Comparison of ENCODE assay signal across 9 mouse cellular contexts in the genomic region with DNA sequence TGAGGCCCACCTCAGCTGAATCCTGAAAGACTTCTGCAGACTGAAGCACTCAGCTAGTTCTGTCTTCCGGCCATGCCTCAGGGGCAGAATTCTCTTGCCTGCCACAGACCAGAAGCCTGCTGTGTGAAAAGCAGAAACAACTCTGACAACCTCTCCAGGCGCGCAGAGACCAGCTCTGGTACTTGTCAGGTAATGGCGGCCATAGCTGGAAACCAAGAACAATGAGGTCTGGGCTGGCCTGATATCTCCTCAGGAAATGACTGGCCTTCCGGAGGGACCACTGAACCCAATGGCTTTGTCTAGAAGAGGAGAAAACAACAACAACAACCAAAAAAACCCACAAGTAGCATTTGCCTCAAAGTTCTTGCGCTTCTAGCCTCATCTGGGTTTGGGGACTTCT. TPM values are rescaled to one million over a fixed set of nuclear protein-coding genes. Genes with fewer than 3 reads are reported as not detected.
DNase-seq lines count a peak whose midpoint lies in the region; ATAC-seq and TF ChIP-seq lines count a peak whose summit lies in the region.
"Had no signal": no experiment of that assay in that cellular context is flagged by ENCODE, and none has a peak within 500 bp of the region (broad histone marks: within the 10 kb centered on the region; RNA-seq: fewer than 3 reads in every experiment).

No protein-coding gene starts in this region.

- 0 out of 2 replicates have a peak overlapping the region, but pooled peaks have one; percentile 9 for H3K27ac ChIP-seq in midbrain, postnatal 0 days (ENCODE audit: low read depth, low read length)
- no peak overlapping the region for H3K27ac ChIP-seq in midbrain, embryonic 14.5 days (replicated peaks; ENCODE audit: low read depth, low read length)
- H3K27ac ChIP-seq in limb, embryonic 12.5 days, result peak overlapping the region; percentile 31; the same call in 1 of the 2 replicates
- peak overlapping the region; percentile 54; the same call in 1 of the 2 replicates for H3K27ac ChIP-seq in stomach, embryonic 15.5 days
- H3K27ac ChIP-seq: midbrain, embryonic 12.5 days had no signal

- no peak for TF ChIP-seq CTCF in midbrain, postnatal 0 days (IDR thresholded peaks at IDR 0.05)

- no peak overlapping the region for H3K4me2 ChIP-seq in midbrain, postnatal 0 days (ENCODE audit: low read depth, low read length, poor library complexity, severe bottlenecking)
- no peak overlapping the region for H3K4me2 ChIP-seq in midbrain, embryonic 14.5 days (ENCODE audit: low read length)
- no peak overlapping the region for H3K4me2 ChIP-seq in limb, embryonic 12.5 days
- H3K4me2 ChIP-seq in stomach, embryonic 15.5 days, result no peak overlapping the region
- H3K4me2 ChIP-seq: midbrain, embryonic 12.5 days had no signal

- no peaks in the 10 kb centered on the region for H3K9me3 ChIP-seq in midbrain, postnatal 0 days (ENCODE audit: low read length)
- H3K9me3 ChIP-seq in midbrain, embryonic 14.5 days (ENCODE audit: control insufficient read depth, low read length), result no peaks in the 10 kb centered on the region
- no peaks in the 10 kb centered on the region for H3K9me3 ChIP-seq in limb, embryonic 12.5 days
- no peaks in the 10 kb centered on the region for H3K9me3 ChIP-seq in stomach, embryonic 15.5 days
- H3K9me3 ChIP-seq: midbrain, embryonic 12.5 days had no signal

- H3K4me3 ChIP-seq in midbrain, postnatal 0 days (ENCODE audit: low read depth, low read length), result no peak overlapping the region
- no peak overlapping the region for H3K4me3 ChIP-seq in midbrain, embryonic 14.5 days (replicated peaks; ENCODE audit: low read depth, low read length)
- 0 out of 2 replicates have a peak overlapping the region, but pooled peaks have one; percentile 7 for H3K4me3 ChIP-seq in limb, embryonic 12.5 days (replicated peaks)
- 0 out of 2 replicates have a peak overlapping the region, but pooled peaks have one; percentile 12 for H3K4me3 ChIP-seq in stomach, embryonic 15.5 days (replicated peaks)
- H3K4me3 ChIP-seq: midbrain, embryonic 12.5 days had no signal

- DNase-seq in midbrain, postnatal 0 days (ENCODE audit: low spot score), result no peak
- no peak for DNase-seq in midbrain, embryonic 14.5 days
- peak; percentile 55 to 59 for DNase-seq in heart, postnatal 10 days
- no peak for DNase-seq in gastrocnemius, postnatal 36 days
- no peak for DNase-seq in embryo, embryonic 10.5 days (ENCODE audit: low spot score)

- no peaks in the 10 kb centered on the region for H3K36me3 ChIP-seq in midbrain, postnatal 0 days (ENCODE audit: insufficient read depth, low read length)
- H3K36me3 ChIP-seq in midbrain, embryonic 14.5 days (ENCODE audit: control insufficient read depth, insufficient read depth, low read length), result no peaks in the 10 kb centered on the region
- H3K36me3 ChIP-seq in limb, embryonic 12.5 days, result no peaks in the 10 kb centered on the region
- H3K36me3 ChIP-seq in stomach, embryonic 15.5 days, result no peaks in the 10 kb centered on the region
- H3K36me3 ChIP-seq: midbrain, embryonic 12.5 days had no signal

- no peak for ATAC-seq in midbrain, postnatal 0 days (ENCODE audit: low FRiP score)
- no peak for ATAC-seq in midbrain, embryonic 14.5 days (ENCODE audit: low FRiP score, low TSS enrichment)
- ATAC-seq in limb, embryonic 12.5 days (ENCODE audit: insufficient number of reproducible peaks, insufficient read depth, low FRiP score, low TSS enrichment, low read depth), result no peak
- ATAC-seq in stomach, embryonic 15.5 days (ENCODE audit: insufficient read depth, low FRiP score, low read depth), result no peak
- no peak for ATAC-seq in activated CD4-positive, CD25-positive, alpha-beta regulatory T cell, adult 4 months

- no peaks in the 10 kb centered on the region for H3K27me3 ChIP-seq in midbrain, postnatal 0 days (ENCODE audit: insufficient read depth, low read length)
- no peaks in the 10 kb centered on the region for H3K27me3 ChIP-seq in midbrain, embryonic 14.5 days (ENCODE audit: control insufficient read depth, insufficient read depth, low read length)
- H3K27me3 ChIP-seq in limb, embryonic 12.5 days, result no peaks in the 10 kb centered on the region
- H3K27me3 ChIP-seq in stomach, embryonic 15.5 days (replicated peaks), result no peaks in the 10 kb centered on the region
- H3K27me3 ChIP-seq: midbrain, embryonic 12.5 days had no signal

- no peak overlapping the region for H3K9ac ChIP-seq in midbrain, postnatal 0 days (replicated peaks; ENCODE audit: low read length, poor library complexity, severe bottlenecking)
- H3K9ac ChIP-seq in midbrain, embryonic 14.5 days (replicated peaks; ENCODE audit: low read length), result no peak overlapping the region
- H3K9ac ChIP-seq in limb, embryonic 12.5 days (replicated peaks), result no peak overlapping the region
- no peak overlapping the region for H3K9ac ChIP-seq in stomach, embryonic 15.5 days
- H3K9ac ChIP-seq: midbrain, embryonic 12.5 days had no signal

- 84% methylated on average over 6 of the region's 6 CpGs for WGBS in midbrain, postnatal 0 days
- 83% methylated on average over 6 of the region's 6 CpGs for WGBS in midbrain, embryonic 14.5 days
- 83% methylated on average over 6 of the region's 6 CpGs for WGBS in limb, embryonic 12.5 days
- 76% methylated on average over 6 of the region's 6 CpGs for WGBS in stomach, embryonic 15.5 days

- intact Hi-C loops in heart, postnatal 10 days (cut with DNase I), result no loop called here
- intact Hi-C loops in gastrocnemius, postnatal 36 days (cut with DNase I), result no loop called here

- no peaks in the 10 kb centered on the region for H3K4me1 ChIP-seq in midbrain, postnatal 0 days (ENCODE audit: insufficient read depth, low read length)
- no peaks in the 10 kb centered on the region for H3K4me1 ChIP-seq in midbrain, embryonic 14.5 days (ENCODE audit: control insufficient read depth, insufficient read depth, low read length)
- H3K4me1 ChIP-seq in limb, embryonic 12.5 days (replicated peaks), result peaks cover 12% of the 10 kb centered on the region; the same call in 1 of the 2 replicates
- H3K4me1 ChIP-seq in stomach, embryonic 15.5 days, result no peaks in the 10 kb centered on the region
- H3K4me1 ChIP-seq: midbrain, embryonic 12.5 days had no signal

RNA-seq across cellular contexts. Expression of a gene that starts 35.4 kb away (rescaled TPM):
- total RNA-seq in midbrain, postnatal 0 days (2014; rRNA removed), result 17.5 and 18.1 TPM in 2 replicates
- 9.8 and 11.1 TPM in 2 replicates for polyA plus RNA-seq in midbrain, postnatal 0 days (2015; fragmentation: Nextera tagmentation; extraction: Ambion mirVana)
- polyA plus RNA-seq in midbrain, embryonic 14.5 days (2014; fragmentation: Nextera tagmentation; extraction: Ambion mirVana), result 9.7 and 14.8 TPM in 2 replicates
- 100 to 1,000 TPM; 214 to 220 TPM for total RNA-seq in heart, postnatal 10 days (2021)
- 23.6 and 27.0 TPM in 2 replicates for polyA plus RNA-seq in limb, embryonic 12.5 days (2016; fragmentation: Nextera tagmentation; extraction: Ambion mirVana)
- polyA plus RNA-seq in stomach, embryonic 15.5 days (2015; fragmentation: Nextera tagmentation; extraction: Ambion mirVana), result 44.6 and 48.5 TPM in 2 replicates
- total RNA-seq in gastrocnemius, postnatal 36 days (2021), result 10 to 100 TPM; 33.7 to 36.2 TPM
- 100 to 1,000 TPM; 102 TPM for polyA plus RNA-seq in activated CD4-positive, CD25-positive, alpha-beta regulatory T cell, adult 4 months (2017; shearing (Covaris generic))

RNA-seq across cellular contexts. Expression of a gene that starts 36.0 kb away (rescaled TPM):
- 0.66 TPM in 1 of 2 replicates, not detected in the other for total RNA-seq in midbrain, postnatal 0 days (2014; rRNA removed)
- polyA plus RNA-seq in midbrain, postnatal 0 days (2015; fragmentation: Nextera tagmentation; extraction: Ambion mirVana), result 0.37 and 0.82 TPM in 2 replicates
- polyA plus RNA-seq in midbrain, embryonic 14.5 days (2014; fragmentation: Nextera tagmentation; extraction: Ambion mirVana), result 0.20 and 1.4 TPM in 2 replicates
- total RNA-seq in heart, postnatal 10 days (2021), result 1 to 10 TPM in 1 of 2 experiments, under 1 TPM in 1; 0.94 to 1.1 TPM
- polyA plus RNA-seq in limb, embryonic 12.5 days (2016; fragmentation: Nextera tagmentation; extraction: Ambion mirVana), result 0.66 and 1.0 TPM in 2 replicates
- polyA plus RNA-seq in stomach, embryonic 15.5 days (2015; fragmentation: Nextera tagmentation; extraction: Ambion mirVana), result 2.5 and 2.7 TPM in 2 replicates
- under 1 TPM; 0.22 to 0.28 TPM for total RNA-seq in gastrocnemius, postnatal 36 days (2021)
- polyA plus RNA-seq in activated CD4-positive, CD25-positive, alpha-beta regulatory T cell, adult 4 months (2017; shearing (Covaris generic)), result 10 to 100 TPM; 11.9 to 12.1 TPM

Comparison
In these comparisons a context has a peak if more than half of its experiments do, and no peak if none do; other contexts are left out.
1. DNase-seq: peak in heart, postnatal 10 days (2 of 2); none in midbrain, postnatal 0 days (single experiment), midbrain, embryonic 14.5 days (single experiment), gastrocnemius, postnatal 36 days (0 of 2) and embryo, embryonic 10.5 days (single experiment).
2. H3K4me3 ChIP-seq: peak in limb, embryonic 12.5 days (single experiment) and stomach, embryonic 15.5 days (single experiment); none in midbrain, postnatal 0 days (single experiment) and midbrain, embryonic 14.5 days (single experiment).